Mouse (Mus musculus): ENCODE results near the gene Rhof. TPM values are rescaled to one million over a fixed set of nuclear protein-coding genes. Genes with fewer than 3 reads are reported as not detected.

Rhof gene
- polyA plus RNA-seq, 1 experiment = 0.38 TPM

DNA sequence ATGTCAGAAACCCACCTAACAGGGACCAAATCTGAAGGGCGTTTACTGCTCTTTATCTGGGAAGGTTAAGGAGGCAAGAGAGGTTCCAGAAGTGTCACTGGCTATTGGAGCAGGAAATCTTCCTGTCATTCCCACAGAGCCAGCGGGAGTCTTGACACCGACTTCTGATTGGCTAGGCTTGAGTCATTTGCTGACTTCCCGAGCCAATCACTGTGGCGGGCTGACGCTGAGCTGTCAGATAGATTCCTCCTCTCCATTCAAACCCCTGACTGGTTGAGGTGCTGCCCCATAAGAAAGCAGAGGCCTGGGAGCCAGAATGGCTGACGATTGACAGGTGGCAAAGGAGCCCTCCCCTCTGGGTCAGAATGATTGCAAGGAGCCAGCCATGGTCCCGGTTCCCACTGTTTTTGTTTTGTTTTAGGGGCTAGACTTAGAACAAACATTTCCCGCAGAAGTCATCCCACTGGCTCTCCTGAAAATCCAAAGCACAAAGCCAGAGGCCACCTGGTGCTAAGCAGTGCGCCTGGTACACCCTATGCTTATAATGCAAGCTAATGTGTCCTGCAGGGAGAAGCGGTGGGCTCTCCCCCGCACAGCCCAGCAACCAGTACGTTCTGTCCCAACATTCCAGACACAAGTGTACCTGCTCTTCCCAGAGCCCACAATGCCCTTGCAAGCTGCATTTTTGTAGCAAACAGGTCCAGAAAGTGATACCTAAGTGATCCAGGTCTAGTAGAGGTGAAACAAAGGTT lies 22.9 kb downstream of the Rhof start:
- no peaks in the 10 kb centered on the region for H3K27me3 ChIP-seq (ENCODE audit: control insufficient read depth)
- no peaks in the 10 kb centered on the region for H3K9me3 ChIP-seq (ENCODE audit: control insufficient read depth, low read length)
- H3K36me3 ChIP-seq (ENCODE audit: control insufficient read depth) = peaks cover 90% of the 10 kb centered on the region
- H3K4me1 ChIP-seq (ENCODE audit: control insufficient read depth) = peaks cover 16% of the 10 kb centered on the region
- no peak overlapping the region for H3K4me3 ChIP-seq (replicated peaks)
- no peak for TF ChIP-seq GATA1 (IDR thresholded peaks at IDR 0.05; ENCODE audit: low read length)
- no peak for TF ChIP-seq TAL1 (IDR thresholded peaks at IDR 0.05; ENCODE audit: low read length)

DNA sequence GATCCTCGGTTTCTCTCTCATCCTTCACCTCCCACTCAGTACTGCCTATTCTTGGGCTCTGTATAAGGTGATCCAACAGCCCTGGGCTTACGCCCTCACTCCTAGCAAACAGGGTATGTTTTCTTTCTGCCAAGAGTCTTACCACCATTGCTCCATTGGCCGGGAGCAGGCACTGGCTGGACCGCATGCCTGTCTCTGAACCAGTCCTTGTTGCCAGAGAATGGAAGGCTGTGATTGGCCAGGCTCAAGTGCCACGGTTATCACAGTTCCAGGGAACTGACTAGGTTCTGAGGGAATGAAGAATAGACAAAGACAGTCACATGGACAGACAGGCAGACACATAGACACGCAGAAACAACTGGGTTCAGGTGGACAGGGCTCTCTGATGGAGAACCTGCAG lies 27.7 kb downstream of the Rhof start:
- H3K27me3 ChIP-seq (ENCODE audit: control insufficient read depth) = no peaks in the 10 kb centered on the region
- H3K4me3 ChIP-seq (replicated peaks) = no peak overlapping the region
- TF ChIP-seq GATA1 (IDR thresholded peaks at IDR 0.05; ENCODE audit: low read length) (no peak), TAL1 (IDR thresholded peaks at IDR 0.05; ENCODE audit: low read length) (no peak)
- peaks cover 32% of the 10 kb centered on the region for H3K4me1 ChIP-seq (ENCODE audit: control insufficient read depth)
- peaks cover 98% of the 10 kb centered on the region for H3K36me3 ChIP-seq (ENCODE audit: control insufficient read depth)
- no peaks in the 10 kb centered on the region for H3K9me3 ChIP-seq (ENCODE audit: control insufficient read depth, low read length)

DNA sequence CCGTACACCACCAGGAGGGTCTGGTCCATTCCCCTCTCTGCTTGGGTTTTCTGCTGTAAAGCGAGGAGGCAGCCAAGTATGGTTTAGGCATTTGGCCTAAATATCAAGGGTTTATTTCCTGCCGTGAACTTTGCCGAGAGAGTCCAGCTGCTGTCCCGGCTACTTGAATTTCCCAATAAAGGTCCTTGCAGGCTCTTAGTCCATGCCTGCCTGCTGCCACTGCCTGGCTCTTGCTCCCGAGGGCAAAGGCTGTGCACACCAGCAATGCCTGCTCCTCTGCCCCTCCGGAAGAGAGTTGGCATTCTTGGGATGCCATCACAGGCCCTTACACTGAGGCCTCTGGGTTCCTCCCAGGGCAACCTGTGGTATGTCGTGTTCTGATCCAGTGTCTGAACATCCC lies 28.9 kb downstream of the Rhof start:
- no peak for TF ChIP-seq TAL1 (IDR thresholded peaks at IDR 0.05; ENCODE audit: low read length)
- TF ChIP-seq GATA1 (IDR thresholded peaks at IDR 0.05; ENCODE audit: low read length) = no peak
- H3K9me3 ChIP-seq (ENCODE audit: control insufficient read depth, low read length) = no peaks in the 10 kb centered on the region
- H3K36me3 ChIP-seq (ENCODE audit: control insufficient read depth) = peaks cover 99% of the 10 kb centered on the region
- H3K27me3 ChIP-seq (ENCODE audit: control insufficient read depth) = no peaks in the 10 kb centered on the region
- peaks cover 36% of the 10 kb centered on the region for H3K4me1 ChIP-seq (ENCODE audit: control insufficient read depth)
- H3K4me3 ChIP-seq (replicated peaks) = no peak overlapping the region

DNA sequence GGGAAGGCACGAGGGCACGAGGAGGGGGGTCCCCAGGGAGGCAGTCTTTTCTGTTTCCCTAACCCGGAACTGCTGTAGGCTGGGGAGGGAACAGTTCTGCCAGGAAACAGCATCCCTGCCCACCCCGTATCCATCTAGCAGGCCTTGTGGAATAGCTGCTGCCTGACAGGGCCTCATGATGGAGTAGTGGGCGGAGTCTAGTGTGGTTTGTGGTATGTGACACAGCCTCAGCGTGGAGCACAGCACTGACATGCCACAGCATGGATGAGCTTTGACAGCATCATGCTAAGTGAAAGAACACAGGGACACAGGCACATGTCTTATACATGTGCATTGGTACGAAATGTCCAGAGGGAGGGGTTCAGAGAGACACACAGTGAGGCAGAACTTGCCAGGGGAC lies 30.1 kb downstream of the Rhof start:
- no peak overlapping the region for H3K4me3 ChIP-seq (replicated peaks)
- H3K4me1 ChIP-seq (ENCODE audit: control insufficient read depth) = peaks cover 46% of the 10 kb centered on the region
- H3K27me3 ChIP-seq (ENCODE audit: control insufficient read depth) = no peaks in the 10 kb centered on the region
- peaks cover 100% of the 10 kb centered on the region for H3K36me3 ChIP-seq (ENCODE audit: control insufficient read depth)
- no peak for TF ChIP-seq TAL1 (IDR thresholded peaks at IDR 0.05; ENCODE audit: low read length)
- H3K9me3 ChIP-seq (ENCODE audit: control insufficient read depth, low read length) = no peaks in the 10 kb centered on the region

DNA sequence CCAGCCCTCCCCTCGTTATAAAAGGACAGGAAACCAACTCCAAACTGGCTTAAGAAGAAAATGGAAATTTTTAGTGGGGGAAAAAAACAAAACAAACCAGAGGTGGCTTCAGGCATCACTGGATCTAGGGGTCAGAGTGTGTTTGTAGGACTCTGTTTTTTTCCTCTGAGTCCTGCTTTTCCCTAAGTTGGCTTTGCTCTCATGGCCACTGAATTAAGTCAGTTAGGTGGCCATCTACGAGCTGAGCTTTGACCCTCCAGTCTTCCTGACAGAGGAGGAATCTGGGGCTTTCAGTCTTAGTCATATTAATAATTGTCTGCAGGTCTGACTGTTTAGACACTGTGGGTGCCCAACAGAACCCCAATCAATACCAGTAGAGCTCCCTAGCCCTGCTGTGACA lies 34.0 kb downstream of the Rhof start:
- H3K36me3 ChIP-seq (ENCODE audit: control insufficient read depth) = peaks cover 86% of the 10 kb centered on the region

DNA sequence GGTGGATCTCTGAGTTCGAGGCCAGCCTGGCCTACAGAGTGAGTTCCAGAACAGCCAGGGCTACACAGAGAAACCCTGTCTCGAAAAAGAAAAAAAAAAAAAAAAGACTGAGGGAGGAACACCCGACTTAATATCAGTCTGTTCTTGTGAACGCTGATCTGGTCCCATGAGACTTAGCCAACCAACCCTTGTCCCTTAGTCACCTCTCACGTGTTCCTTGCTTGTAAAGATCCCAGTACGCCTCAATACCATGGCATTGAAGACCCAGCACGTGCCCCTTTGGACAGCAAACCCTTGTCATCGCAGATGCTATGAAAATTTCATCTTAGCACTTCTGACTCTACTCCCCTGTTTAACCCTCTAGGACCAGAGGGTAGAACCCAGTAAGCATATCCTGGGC lies 36.2 kb downstream of the Rhof start:
- Histone ChIP-seq H3K4me1 (ENCODE audit: control insufficient read depth) (peaks cover 87% of the 10 kb centered on the region), H3K27me3 (ENCODE audit: control insufficient read depth) (no peaks in the 10 kb centered on the region), H3K4me3 (replicated peaks) (no peak overlapping the region), H3K9me3 (ENCODE audit: control insufficient read depth, low read length) (no peaks in the 10 kb centered on the region), H3K36me3 (ENCODE audit: control insufficient read depth) (peaks cover 79% of the 10 kb centered on the region)
- TF ChIP-seq TAL1 (IDR thresholded peaks at IDR 0.05; ENCODE audit: low read length) (no peak), GATA1 (IDR thresholded peaks at IDR 0.05; ENCODE audit: low read length) (no peak)

More for the DNA sequence above, 34.0 kb downstream of the Rhof start:
- H3K4me3 ChIP-seq (replicated peaks) = no peak overlapping the region
- H3K9me3 ChIP-seq (ENCODE audit: control insufficient read depth, low read length) = no peaks in the 10 kb centered on the region
- TF ChIP-seq TAL1 (IDR thresholded peaks at IDR 0.05; ENCODE audit: low read length) (no peak), GATA1 (IDR thresholded peaks at IDR 0.05; ENCODE audit: low read length) (no peak)
- H3K4me1 ChIP-seq (ENCODE audit: control insufficient read depth) = peaks cover 75% of the 10 kb centered on the region
- H3K27me3 ChIP-seq (ENCODE audit: control insufficient read depth) = no peaks in the 10 kb centered on the region

DNA sequence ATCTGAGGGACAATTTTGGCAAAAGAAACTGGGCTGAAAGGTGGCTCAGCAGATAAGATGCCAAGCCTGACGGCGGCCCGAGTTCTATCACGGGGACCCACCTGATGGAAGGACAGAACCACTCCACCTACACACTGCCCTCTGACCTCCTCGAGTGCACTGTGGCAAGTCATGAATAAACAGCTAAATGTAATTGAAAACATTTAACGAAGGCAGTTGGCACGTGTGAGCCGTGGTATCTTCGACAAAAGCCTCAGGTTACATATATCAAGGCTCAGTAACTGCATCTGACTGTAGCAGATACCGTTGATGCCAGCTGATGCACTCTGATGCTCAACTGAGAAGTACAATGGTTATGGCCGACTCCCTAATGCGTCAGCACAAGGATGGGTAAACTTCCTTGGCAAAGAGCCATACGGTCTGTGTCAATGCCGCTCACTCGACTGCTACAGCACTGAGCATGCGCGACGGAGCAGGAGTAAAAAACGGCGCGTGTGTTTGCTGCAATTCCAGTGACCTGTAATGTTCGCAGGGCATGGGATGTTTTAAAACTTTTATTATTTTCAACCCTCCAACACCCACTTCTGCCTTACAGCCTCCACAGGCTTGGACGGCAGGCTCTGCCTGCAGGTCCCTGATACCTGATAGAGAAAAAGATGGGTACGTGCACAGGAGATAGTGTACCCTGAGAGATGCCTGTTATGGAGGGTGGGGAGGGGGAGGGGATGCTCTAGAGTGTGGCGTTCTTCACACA lies 38.1 kb downstream of the Rhof start:
- H3K9me3 ChIP-seq (ENCODE audit: control insufficient read depth, low read length) = peaks cover 1% of the 10 kb centered on the region
- H3K27me3 ChIP-seq (ENCODE audit: control insufficient read depth) = no peaks in the 10 kb centered on the region
- H3K36me3 ChIP-seq (ENCODE audit: control insufficient read depth) = peaks cover 77% of the 10 kb centered on the region
- TF ChIP-seq TAL1 (IDR thresholded peaks at IDR 0.05; ENCODE audit: low read length) (peak; percentile 90), GATA1 (IDR thresholded peaks at IDR 0.05; ENCODE audit: low read length) (peak; percentile 90)
- peak overlapping the region; percentile 58 for H3K4me3 ChIP-seq (replicated peaks)
- peaks cover 95% of the 10 kb centered on the region for H3K4me1 ChIP-seq (ENCODE audit: control insufficient read depth)

DNA sequence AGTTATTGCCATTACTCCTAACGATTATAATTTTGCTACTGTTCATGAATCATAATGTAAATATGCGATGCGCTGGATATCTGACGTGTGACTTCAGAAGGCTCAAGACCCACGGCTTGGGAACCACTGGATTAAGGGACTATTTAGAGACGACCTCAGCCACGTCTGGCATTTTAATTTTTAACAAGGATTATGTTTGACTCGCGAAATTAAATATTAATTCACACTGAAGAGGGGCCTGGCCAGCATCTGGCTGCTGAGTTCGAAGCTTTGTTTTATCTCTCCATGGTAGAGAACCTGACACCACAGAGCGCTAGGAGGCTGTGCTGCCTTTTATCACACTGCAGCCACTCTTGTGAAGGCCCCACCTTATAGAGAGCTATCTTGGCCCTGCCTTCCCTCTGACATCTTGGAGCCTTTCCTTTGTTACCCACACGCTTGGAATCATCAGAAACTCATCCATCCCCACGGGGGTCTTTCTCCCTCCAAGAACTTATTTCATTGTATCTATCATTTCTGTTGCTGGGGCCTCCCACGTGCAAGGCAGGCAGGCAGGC lies 39.3 kb downstream of the Rhof start:
- TF ChIP-seq TAL1 (IDR thresholded peaks at IDR 0.05; ENCODE audit: low read length) (peak; percentile 69), GATA1 (IDR thresholded peaks at IDR 0.05; ENCODE audit: low read length) (peak; percentile 78)
- peaks cover 98% of the 10 kb centered on the region for H3K4me1 ChIP-seq (ENCODE audit: control insufficient read depth)
- H3K27me3 ChIP-seq (ENCODE audit: control insufficient read depth) = no peaks in the 10 kb centered on the region
- peaks cover 77% of the 10 kb centered on the region for H3K36me3 ChIP-seq (ENCODE audit: control insufficient read depth)
- peaks cover 7% of the 10 kb centered on the region for H3K9me3 ChIP-seq (ENCODE audit: control insufficient read depth, low read length)
- peak overlapping the region; percentile 41 for H3K4me3 ChIP-seq (replicated peaks)
